Mouse (Mus musculus): ENCODE data around the gene Ttc28. TPM values are rescaled to one million over a fixed set of nuclear protein-coding genes. Genes with fewer than 3 reads are reported as not detected.

The Ttc28 gene
- total and polyA plus RNA-seq, 3 experiments: 1.1 to 1.8 TPM; not detected in 1

DNA sequence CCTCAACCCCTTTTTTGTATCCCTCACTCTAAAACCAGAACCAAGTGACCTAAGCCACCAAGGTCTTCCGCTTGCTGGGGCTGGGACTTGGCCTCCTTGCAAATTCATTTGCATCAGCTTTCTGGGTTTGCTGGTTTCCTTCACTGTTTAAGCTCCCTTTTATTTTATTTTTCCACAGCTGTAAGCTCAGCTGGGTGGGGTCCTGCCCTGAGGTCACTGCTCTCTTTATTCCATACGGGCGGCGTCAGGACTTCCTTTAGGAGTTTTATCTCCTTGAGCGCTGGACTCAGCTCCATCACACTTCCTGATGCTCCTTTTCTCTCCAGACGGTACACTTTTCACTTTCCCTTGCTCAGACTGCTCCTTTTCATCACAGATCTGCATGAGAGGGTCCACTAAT lies 231.8 kb downstream of the Ttc28 start:
- Histone ChIP-seq H3K4me1 (ENCODE audit: control insufficient read depth in 1 of 2, insufficient read depth in 2 of 2, low read length in 2 of 2) (peaks cover 11 to 31% of the 10 kb centered on the region in 2 experiments), H3K4me3 (ENCODE audit: control insufficient read depth in 1 of 2, insufficient read depth in 1 of 2, low read depth in 2 of 2, low read length in 2 of 2) (no peak overlapping the region), H3K27me3 (ENCODE audit: control insufficient read depth in 1 of 2, insufficient read depth in 2 of 2, low read length in 2 of 2) (no peaks in the 10 kb centered on the region), H3K9me3 (replicated peaks; ENCODE audit: insufficient read depth, low read length) (no peaks in the 10 kb centered on the region), H3K79me2 (ENCODE audit: control insufficient read depth, insufficient read depth, low read length, poor library complexity) (no peaks in the 10 kb centered on the region), H3K9ac (ENCODE audit: control insufficient read depth, low read depth, low read length, poor library complexity, severe bottlenecking) (no peak overlapping the region), H3K36me3 (ENCODE audit: control insufficient read depth in 1 of 2, insufficient read depth in 2 of 2, low read length in 2 of 2) (peaks cover 0 to 28% of the 10 kb centered on the region in 2 experiments; a peak in 2 of 4 replicates), H3K27ac (ENCODE audit: control insufficient read depth, low read depth, low read length) (no peak overlapping the region)
- TF ChIP-seq CHD2 (IDR thresholded peaks at IDR 0.05; ENCODE audit: low read length) (no peak), SIN3A (IDR thresholded peaks at IDR 0.05; ENCODE audit: low read length) (no peak), KAT2A (conservative IDR thresholded peaks at IDR 0.05; ENCODE audit: low read depth, low read length) (no peak), POLR2A (IDR thresholded peaks at IDR 0.05; ENCODE audit: control insufficient read depth in 1 of 2, insufficient read depth in 1 of 2, low read depth in 1 of 2, low read length in 2 of 2, poor library complexity in 1 of 2) (no peak), TAL1 (IDR thresholded peaks at IDR 0.05; ENCODE audit: low read length) (no peak), BHLHE40 (IDR thresholded peaks at IDR 0.05; ENCODE audit: borderline replicate concordance, low read depth, low read length) (no peak), RCOR1 (IDR thresholded peaks at IDR 0.05; ENCODE audit: low read depth, low read length) (no peak), MAFK (IDR thresholded peaks at IDR 0.05; ENCODE audit: borderline replicate concordance, low read depth, low read length) (no peak), E2F4 (IDR thresholded peaks at IDR 0.05; ENCODE audit: borderline replicate concordance, low read depth, low read length) (no peak), USF2 (IDR thresholded peaks at IDR 0.05; ENCODE audit: borderline replicate concordance in 1 of 2, insufficient read depth in 1 of 2, low read depth in 1 of 2, low read length in 2 of 2) (no peak), ZNF384 (IDR thresholded peaks at IDR 0.05; ENCODE audit: low read depth, low read length) (no peak), NRF1 (IDR thresholded peaks at IDR 0.05; ENCODE audit: insufficient read depth, low read depth, low read length, poor library complexity, severe bottlenecking) (no peak)
- no peak for DNase-seq (ENCODE audit: low read depth, low spot score)

DNA sequence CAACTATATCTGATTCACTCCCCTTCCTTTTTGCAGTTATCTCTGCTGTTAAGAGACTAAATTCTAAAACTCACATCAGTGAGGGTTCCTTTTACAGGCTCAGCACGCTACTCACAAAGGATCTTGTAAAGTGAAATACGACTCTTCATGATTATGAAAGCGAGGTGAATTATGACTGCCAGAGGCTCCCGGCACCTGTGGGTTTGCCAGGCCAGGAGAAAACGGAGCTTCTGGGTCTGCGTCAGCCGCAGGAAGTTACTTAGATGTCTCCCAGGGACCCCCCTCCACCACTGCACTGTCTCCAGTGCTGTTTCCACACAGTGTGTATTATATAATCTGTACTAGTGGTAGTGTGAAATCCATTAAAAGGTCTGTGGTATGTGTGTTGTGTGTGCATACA lies 233.6 kb downstream of the Ttc28 start:
- Histone ChIP-seq H3K27ac (ENCODE audit: control insufficient read depth, low read depth, low read length) (peak overlapping the region; percentile 82), H3K36me3 (ENCODE audit: control insufficient read depth in 1 of 2, insufficient read depth in 2 of 2, low read length in 2 of 2) (peaks cover 0 to 26% of the 10 kb centered on the region in 2 experiments; a peak in 2 of 4 replicates), H3K4me1 (ENCODE audit: control insufficient read depth in 1 of 2, insufficient read depth in 2 of 2, low read length in 2 of 2) (peaks cover 13 to 40% of the 10 kb centered on the region in 2 experiments), H3K79me2 (ENCODE audit: control insufficient read depth, insufficient read depth, low read length, poor library complexity) (no peaks in the 10 kb centered on the region), H3K27me3 (ENCODE audit: control insufficient read depth in 1 of 2, insufficient read depth in 2 of 2, low read length in 2 of 2) (no peaks in the 10 kb centered on the region), H3K9ac (ENCODE audit: control insufficient read depth, low read depth, low read length, poor library complexity, severe bottlenecking) (peak overlapping the region; percentile 48), H3K4me3 (ENCODE audit: control insufficient read depth in 1 of 2, insufficient read depth in 1 of 2, low read depth in 2 of 2, low read length in 2 of 2) (peak overlapping the region; percentile 21 to 24; a peak in 3 of 4 replicates), H3K9me3 (replicated peaks; ENCODE audit: insufficient read depth, low read length) (no peaks in the 10 kb centered on the region)
- peak; percentile 44 for DNase-seq (ENCODE audit: low read depth, low spot score)
- no peak for TF ChIP-seq SMC3 (IDR thresholded peaks at IDR 0.05; ENCODE audit: low read depth, low read length)
- TF ChIP-seq TBP (IDR thresholded peaks at IDR 0.05; ENCODE audit: low read depth, low read length): 0 out of 2 replicates have a peak, but pooled peaks have one; percentile 27
- TF ChIP-seq MXI1 (IDR thresholded peaks at IDR 0.05; ENCODE audit: low read depth, low read length): peak; percentile 10; the same call in 1 of the 2 replicates
- TF ChIP-seq GATA1 (IDR thresholded peaks at IDR 0.05; ENCODE audit: low read depth, low read length): 0 out of 2 replicates have a peak, but pooled peaks have one; percentile 16

Measured in MEL (cell line).